Mouse (Mus musculus) adipocyte (in vitro differentiated cells): ENCODE data around the gene Kat2b.
"Not testable (repeated sequence)": the region's sequence is repeated elsewhere in the genome, so short reads cannot be mapped to it uniquely, and the experiment has no call there.

Source experiments
- DNase-seq: peaks from one replicate; pipeline ENCODE4 v3.0.0-alpha.2; 2016; ENCODE audit warnings: low spot score

Kat2b gene

GRCm38 (mm10) chr17:53566161-53566918 lies at the start of gene Kat2b:
TSS of gene Kat2b (plus strand) at chr17:53566861.
- peak; percentile 98 for DNase-seq

GRCm38 (mm10) chr17:53519364-53519763 lies 47.3 kb upstream of the Kat2b start:
- no peak for DNase-seq

GRCm38 (mm10) chr17:53520509-53520908 lies 46.2 kb upstream of the Kat2b start:
- DNase-seq, result no peak

- DNase-seq, result no peak
Observed at GRCm38 (mm10) chr17:53528034-53528433, 38.6 kb upstream of the Kat2b start.

- no peak for DNase-seq
Observed at GRCm38 (mm10) chr17:53531160-53531559, 35.5 kb upstream of the Kat2b start.

- DNase-seq, result peak; percentile 60
Observed at GRCm38 (mm10) chr17:53532425-53532824, 34.2 kb upstream of the Kat2b start.

GRCm38 (mm10) chr17:53539351-53539750 lies 27.3 kb upstream of the Kat2b start, which contains the start of gene Pp2d1:
TSS of gene Pp2d1 (minus strand) at chr17:53539451.
- DNase-seq, result not testable (repeated sequence)

- no peak for DNase-seq
Observed at GRCm38 (mm10) chr17:53542536-53542935, 24.1 kb upstream of the Kat2b start.

GRCm38 (mm10) chr17:53543591-53544324 lies 22.9 kb upstream of the Kat2b start:
- peak; percentile 90 for DNase-seq

GRCm38 (mm10) chr17:53551306-53552299 lies 15.1 kb upstream of the Kat2b start:
- DNase-seq, result no peak

- no peak for DNase-seq
Observed at GRCm38 (mm10) chr17:53554088-53554487, 12.6 kb upstream of the Kat2b start.

GRCm38 (mm10) chr17:53554813-53555212 lies 11.8 kb upstream of the Kat2b start:
- no peak for DNase-seq

- no peak for DNase-seq
Observed at GRCm38 (mm10) chr17:53557443-53557842, 9.2 kb upstream of the Kat2b start.

GRCm38 (mm10) chr17:53559646-53560045 lies 7.0 kb upstream of the Kat2b start:
- DNase-seq, result no peak

- DNase-seq, result no peak
Observed at GRCm38 (mm10) chr17:53561458-53562029, 5.1 kb upstream of the Kat2b start.

GRCm38 (mm10) chr17:53564837-53565236 lies 1.8 kb upstream of the Kat2b start:
- no peak for DNase-seq

GRCm38 (mm10) chr17:53566919-53567345 lies 271 bp downstream of the Kat2b start:
- no peak for DNase-seq

- peak; percentile 72 for DNase-seq
Observed at GRCm38 (mm10) chr17:53567346-53568101, 863 bp downstream of the Kat2b start.

GRCm38 (mm10) chr17:53568118-53568517 lies 1.5 kb downstream of the Kat2b start:
- peak; percentile 88 for DNase-seq

GRCm38 (mm10) chr17:53568734-53569386 lies 2.2 kb downstream of the Kat2b start:
- peak; percentile 33 for DNase-seq
